Mouse (Mus musculus): ENCODE results near the gene Notch2.

DNA sequence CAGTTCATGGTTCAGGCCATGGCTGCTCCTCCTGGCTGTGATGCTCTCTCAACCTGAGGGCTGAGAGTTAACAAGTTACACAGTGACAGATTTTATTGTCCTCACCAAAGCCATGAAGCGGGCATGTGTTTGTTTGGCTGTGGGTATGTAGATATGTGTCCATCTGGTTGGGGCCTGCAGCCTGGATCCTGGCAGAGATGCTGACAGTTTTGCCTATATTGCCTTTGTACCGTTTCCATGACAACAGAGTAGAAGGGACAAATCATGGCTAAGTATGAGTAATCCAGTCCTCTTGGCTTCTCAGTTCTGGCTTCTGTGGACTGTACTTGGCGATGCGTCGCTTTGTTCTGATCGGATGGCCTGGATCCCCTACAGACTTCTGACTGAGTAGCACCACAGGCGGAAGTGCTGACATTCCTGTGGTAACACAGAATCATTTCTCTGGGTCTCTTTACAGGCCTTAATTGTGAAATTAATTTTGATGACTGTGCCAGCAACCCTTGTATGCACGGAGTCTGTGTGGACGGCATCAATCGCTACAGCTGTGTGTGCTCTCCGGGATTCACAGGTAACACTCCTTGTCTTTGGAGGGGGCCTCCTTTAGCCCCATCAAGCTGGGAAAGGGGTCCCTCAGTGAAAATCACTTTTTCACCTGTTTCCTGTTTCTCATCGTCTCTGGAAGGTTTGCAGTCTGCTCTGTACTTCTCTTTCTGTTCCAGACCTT lies 93.4 kb downstream of the Notch2 start:
- TF ChIP-seq EP300 (IDR thresholded peaks at IDR 0.05; ENCODE audit: low read length), result no peak
- TF ChIP-seq TCF12 (IDR thresholded peaks at IDR 0.05; ENCODE audit: low read depth, low read length), result no peak
- no peak for TF ChIP-seq GABPA (IDR thresholded peaks at IDR 0.05; ENCODE audit: insufficient replicate concordance, low read depth, low read length)
- TF ChIP-seq CTCF (conservative IDR thresholded peaks at IDR 0.05 in 1 of 2, IDR thresholded peaks at IDR 0.05 in 1 of 2; ENCODE audit: low read depth in 2 of 2, low read length in 2 of 2), result no peak
- no peak for TF ChIP-seq SIN3A (IDR thresholded peaks at IDR 0.05; ENCODE audit: low read length)
- no peak for TF ChIP-seq POLR2A (IDR thresholded peaks at IDR 0.05; ENCODE audit: low read depth, low read length)

Data from CH12.LX (cell line).